Mouse (Mus musculus) inflammation-experienced regulatory T-cells, adult 6 months (primary cell): Measurements from ENCODE around the gene Gli1. TPM values are rescaled to one million over a fixed set of nuclear protein-coding genes. Genes with fewer than 3 reads are reported as not detected.

ENCODE experiments used
- ATAC-seq: one replicate; pipeline ENCODE4 v1.8.0; 2017
- polyA plus RNA-seq, 3 experiments: library from polyadenylated mRNA; unstranded; fragments of 100-300 nt; shearing (Covaris generic); gene quantifications; one replicate each; pipeline ENCODE4 v1.2.1; 2017

Gene Gli1
- polyA plus RNA-seq, 3 experiments from 2014 or later: 0.49 to 0.56 TPM; not detected in 1

GRCm38 (mm10) chr10:127346173-127346572, 4.4 kb upstream of the Gli1 start:
- ATAC-seq: no peak

- ATAC-seq: no peak
Measured at GRCm38 (mm10) chr10:127343029-127343428, 1.3 kb upstream of the Gli1 start.

- ATAC-seq: no peak
Measured at GRCm38 (mm10) chr10:127341360-127341690, 449 bp downstream of the Gli1 start.

- no peak for ATAC-seq
Measured at GRCm38 (mm10) chr10:127340577-127341359, 1.0 kb downstream of the Gli1 start.

- ATAC-seq: no peak
Measured at GRCm38 (mm10) chr10:127339683-127340576, 1.8 kb downstream of the Gli1 start.

GRCm38 (mm10) chr10:127338930-127339682, 2.7 kb downstream of the Gli1 start:
- peak; percentile 92 for ATAC-seq

GRCm38 (mm10) chr10:127337536-127338099, 4.2 kb downstream of the Gli1 start:
- ATAC-seq: peak; percentile 33

GRCm38 (mm10) chr10:127336952-127337351, 4.8 kb downstream of the Gli1 start:
- ATAC-seq: no peak

- ATAC-seq: no peak
Measured at GRCm38 (mm10) chr10:127335271-127335670, 6.5 kb downstream of the Gli1 start.

- ATAC-seq: no peak
Measured at GRCm38 (mm10) chr10:127333152-127333551, 8.6 kb downstream of the Gli1 start.

GRCm38 (mm10) chr10:127332211-127332874, 9.4 kb downstream of the Gli1 start:
- ATAC-seq: no peak

GRCm38 (mm10) chr10:127330212-127330611, 11.6 kb downstream of the Gli1 start:
- no peak for ATAC-seq

GRCm38 (mm10) chr10:127327461-127328145, 14.2 kb downstream of the Gli1 start:
- no peak for ATAC-seq

- ATAC-seq: no peak
Measured at GRCm38 (mm10) chr10:127326828-127327227, 14.9 kb downstream of the Gli1 start.

- ATAC-seq: peak; percentile 11
Measured at GRCm38 (mm10) chr10:127326017-127326801, 15.6 kb downstream of the Gli1 start.

- ATAC-seq: peak; percentile 22
Measured at GRCm38 (mm10) chr10:127325454-127326016, 16.2 kb downstream of the Gli1 start.

GRCm38 (mm10) chr10:127324495-127324894, 17.3 kb downstream of the Gli1 start:
- ATAC-seq: peak; percentile 72

GRCm38 (mm10) chr10:127323131-127323855, 18.5 kb downstream of the Gli1 start:
- ATAC-seq: no peak

GRCm38 (mm10) chr10:127322669-127323068, 19.1 kb downstream of the Gli1 start:
- ATAC-seq: no peak
